Mouse (Mus musculus) small intestine, adult 2 months (tissue): ENCODE results near the gene Foxk2.

Experiments
- CTCF ChIP-seq: fragments of 200-500 bp; IDR thresholded peaks from 2 replicates; pipeline ENCODE4 v1.5.1; 2012; ENCODE audit warnings: low read depth, mild to moderate bottlenecking, control low read depth, inconsistent platforms, low read length, moderate library complexity, mixed read lengths; ENCODE audit not compliant: insufficient replicate concordance, insufficient read length; ENCODE audit errors: extremely low read depth
- POLR2A ChIP-seq: fragments of 200-500 bp; IDR thresholded peaks from 2 replicates; pipeline ENCODE4 v1.6.1; 2012; ENCODE audit warnings: low read depth, mild to moderate bottlenecking, control low read depth, inconsistent platforms, low read length, moderate library complexity

- TF ChIP-seq CTCF, result no peak
- TF ChIP-seq POLR2A, result no peak
Observed at GRCm38 (mm10) chr11:121260211-121260906, 569 bp downstream of the Foxk2 start.
